Mouse (Mus musculus) megakaryocyte-erythroid progenitor cell, adult 5-6 weeks (primary cell): ENCODE measurements at regions not wholly inside any gene's neighbourhood (a gene's known extent, or its start where the extent isn't known, plus 50 kb on each side); places are given as distances from the start of the nearest gene placed in this dataset.

Experiments used
- ATAC-seq: replicated peaks from 2 replicates; pipeline ENCODE4 v1.8.0; 2016; ENCODE audit warnings: mild to moderate bottlenecking, inconsistent platforms; ENCODE audit not compliant: severe bottlenecking, poor library complexity, low FRiP score, low TSS enrichment

DNA sequence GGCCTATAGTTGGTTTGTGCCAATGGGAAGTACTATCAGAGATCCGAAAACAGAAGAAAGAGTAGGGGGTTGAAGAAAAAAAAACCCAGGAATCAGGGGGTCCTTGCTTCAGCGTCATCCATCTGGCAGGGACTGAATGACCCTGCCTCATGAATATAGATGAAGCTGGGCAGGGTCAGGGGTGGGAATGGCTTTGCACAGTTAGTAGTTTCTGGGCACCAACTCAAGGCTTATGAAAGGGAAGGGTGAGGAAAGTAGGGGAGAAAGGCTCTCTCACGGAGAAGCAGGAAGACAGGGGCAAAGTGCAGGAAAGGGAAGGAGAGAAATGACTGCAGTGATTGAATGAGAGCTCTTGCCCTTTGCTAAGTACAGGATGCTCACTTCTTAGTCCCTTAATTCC lies 451.3 kb upstream of the Gm6657 start:
- no peak for ATAC-seq

DNA sequence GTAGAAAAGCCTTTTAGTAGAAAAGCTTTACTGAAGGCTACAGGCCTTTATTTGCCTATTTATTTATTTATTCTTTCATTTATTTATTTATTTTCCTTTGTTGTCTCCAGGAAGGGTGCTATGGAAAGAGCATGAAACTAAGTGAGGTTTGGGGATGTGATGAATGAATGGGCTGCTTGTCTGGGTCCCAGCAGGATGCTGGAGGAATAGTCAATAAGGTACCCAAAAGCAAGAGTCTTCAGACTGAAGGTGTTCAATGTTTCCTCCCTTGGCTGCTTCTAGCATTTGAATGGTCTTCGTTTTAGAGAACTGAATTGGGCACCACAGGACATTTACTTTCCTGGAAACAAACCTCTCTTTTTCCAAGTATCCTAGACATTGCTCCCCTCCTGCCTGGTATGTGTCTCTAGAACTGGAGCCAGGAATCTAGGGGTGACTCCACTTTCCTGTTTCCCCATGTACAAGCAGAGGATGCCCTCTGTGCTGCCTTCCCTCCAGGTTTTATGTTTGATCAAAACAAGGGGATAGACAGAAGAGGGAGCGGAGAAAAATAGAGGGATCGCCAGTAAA lies 444.5 kb upstream of the Gm6657 start:
- no peak for ATAC-seq

DNA sequence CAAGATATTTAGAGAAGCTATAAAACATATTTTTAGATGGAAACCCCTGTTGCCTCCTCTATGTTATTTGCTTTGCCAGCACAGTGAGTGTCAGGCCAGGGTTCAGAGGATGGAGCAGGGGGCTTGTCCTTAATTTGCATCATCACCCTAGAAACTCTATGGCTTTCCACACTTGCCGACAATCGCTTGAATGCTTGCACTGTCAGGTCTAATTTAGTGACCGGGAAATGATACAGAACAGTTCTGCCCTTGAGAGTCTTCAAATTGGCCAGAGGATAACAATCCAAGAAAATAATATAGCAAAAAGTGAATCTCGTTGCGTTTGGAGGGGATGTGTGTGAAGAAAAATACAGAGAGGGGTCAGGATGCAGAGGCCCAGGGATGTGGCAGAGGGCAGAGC lies 441.9 kb upstream of the Gm6657 start:
- ATAC-seq = no peak

DNA sequence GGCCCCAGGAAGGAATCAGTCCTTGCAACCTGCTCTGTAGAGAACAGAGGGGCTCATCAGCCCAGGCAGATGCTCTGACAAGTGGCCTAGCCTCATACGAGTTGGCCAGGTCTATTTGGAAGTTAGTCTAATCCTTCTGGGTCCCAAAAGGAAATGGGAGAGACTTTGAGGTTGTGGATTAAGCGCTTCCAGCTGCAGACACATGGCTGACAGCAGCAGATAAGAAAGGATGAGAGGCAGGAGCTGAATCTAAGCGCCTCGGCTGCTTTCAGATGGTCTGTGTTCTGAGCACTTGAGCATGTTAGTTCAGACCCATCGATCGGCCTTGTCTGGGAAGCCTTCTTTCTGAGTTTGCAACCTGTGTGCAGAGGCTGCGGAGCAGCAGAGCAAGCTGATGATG lies 438.0 kb upstream of the Gm6657 start:
- ATAC-seq = no peak

DNA sequence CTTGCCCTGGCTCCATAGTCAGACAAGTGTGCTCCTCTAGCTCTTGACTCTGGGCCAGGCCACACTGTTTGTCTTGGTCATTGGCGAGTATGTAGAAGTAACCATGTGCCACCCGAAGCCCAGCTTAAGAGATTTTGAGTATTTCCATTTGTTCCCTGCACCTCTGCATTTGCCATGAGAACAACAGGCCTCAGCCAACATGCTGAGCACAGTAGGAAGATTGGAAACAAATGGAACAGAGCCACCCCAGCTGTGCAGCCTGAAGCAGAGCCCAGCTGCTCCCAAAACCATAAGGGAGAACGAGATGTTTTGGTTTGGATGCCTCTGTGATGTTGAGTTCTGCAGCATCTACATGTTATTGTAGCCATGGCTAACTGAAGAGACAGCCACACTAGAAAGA lies 433.1 kb upstream of the Gm6657 start:
- no peak for ATAC-seq

DNA sequence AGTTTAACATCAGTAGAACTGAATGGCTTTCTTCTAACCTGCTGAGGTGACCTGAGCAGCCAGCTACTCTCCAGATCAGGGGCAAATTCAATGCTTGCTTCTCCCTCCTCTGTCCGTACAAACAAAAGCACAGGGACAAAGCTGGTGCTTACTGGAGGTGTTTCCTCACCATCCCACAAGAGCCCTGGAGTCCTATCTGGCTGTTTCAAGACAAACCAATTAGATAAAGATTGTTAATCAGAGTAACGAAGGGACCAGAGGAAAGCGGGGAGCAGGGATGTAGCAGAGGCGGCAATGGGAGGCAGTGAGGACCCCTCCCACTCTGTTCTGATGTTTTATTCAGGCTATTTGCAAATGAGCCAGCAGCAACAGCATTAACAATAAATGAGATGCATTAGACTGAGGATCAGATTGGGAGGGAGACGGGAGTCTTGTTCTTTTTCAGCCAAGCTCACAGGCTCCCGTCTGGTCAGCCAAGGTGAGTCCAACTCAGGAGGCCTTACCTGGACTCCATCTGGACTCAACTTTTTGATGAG lies 418.0 kb upstream of the Gm6657 start:
- no peak for ATAC-seq

DNA sequence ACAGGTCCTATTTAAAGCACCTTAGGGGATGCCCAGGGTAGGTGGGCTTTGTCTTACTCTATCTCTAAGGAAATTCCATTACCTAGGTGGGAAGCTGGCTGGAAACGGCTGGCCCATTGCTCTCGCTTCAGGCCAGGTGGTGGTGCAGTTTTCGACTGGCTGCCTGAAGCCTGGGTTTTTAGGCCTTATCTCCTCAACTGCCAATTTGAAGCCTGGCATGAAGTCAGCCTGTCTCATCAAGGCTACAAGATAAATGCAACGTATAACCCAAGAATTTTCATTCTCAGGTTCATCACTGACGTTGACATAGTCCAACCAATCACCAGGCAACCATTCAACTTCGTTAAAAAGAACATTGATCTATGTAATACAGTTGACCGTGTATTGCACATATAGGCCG lies 417.3 kb upstream of the Gm6657 start:
- ATAC-seq = peak; percentile 61; the same call in 1 of the 2 replicates

DNA sequence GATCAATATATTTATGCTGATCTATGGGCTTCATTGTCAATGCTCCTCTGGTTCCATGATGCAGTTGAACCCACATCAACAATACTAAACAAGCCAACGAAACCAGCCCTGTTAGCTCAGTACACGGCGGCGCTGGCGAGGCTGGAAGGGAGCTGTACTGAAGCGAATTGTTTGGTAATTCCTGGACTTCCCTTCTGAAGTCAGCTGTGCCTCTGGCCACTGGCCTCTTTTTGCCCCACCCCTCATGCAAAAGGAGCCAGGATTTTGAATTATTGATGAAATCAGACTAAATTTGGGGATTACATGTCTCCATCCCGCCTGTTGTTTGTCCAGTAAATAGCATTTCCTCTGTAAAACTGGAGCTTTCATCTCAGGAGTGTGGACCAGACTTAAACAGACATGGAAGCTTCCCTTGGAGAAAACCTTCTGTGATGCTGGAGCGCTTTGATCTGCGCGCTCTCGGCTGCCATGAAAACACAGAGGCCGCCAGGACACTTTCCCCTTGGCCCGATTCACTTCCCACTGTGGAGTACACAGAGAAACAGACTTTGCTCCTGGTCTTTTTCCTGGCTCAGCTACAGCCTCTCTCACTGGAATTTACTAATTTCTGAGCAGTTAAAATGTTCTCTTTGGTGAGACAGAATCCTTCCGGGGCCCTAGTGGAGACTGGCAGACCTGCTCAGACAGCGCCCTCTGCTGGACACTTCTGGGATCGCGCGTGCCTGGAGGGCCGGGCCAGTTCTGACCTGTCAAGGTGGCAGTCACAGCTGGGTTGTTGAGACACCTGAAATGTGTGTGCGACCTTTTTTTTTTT lies 412.9 kb upstream of the Gm6657 start:
- peak; percentile 93 for ATAC-seq

DNA sequence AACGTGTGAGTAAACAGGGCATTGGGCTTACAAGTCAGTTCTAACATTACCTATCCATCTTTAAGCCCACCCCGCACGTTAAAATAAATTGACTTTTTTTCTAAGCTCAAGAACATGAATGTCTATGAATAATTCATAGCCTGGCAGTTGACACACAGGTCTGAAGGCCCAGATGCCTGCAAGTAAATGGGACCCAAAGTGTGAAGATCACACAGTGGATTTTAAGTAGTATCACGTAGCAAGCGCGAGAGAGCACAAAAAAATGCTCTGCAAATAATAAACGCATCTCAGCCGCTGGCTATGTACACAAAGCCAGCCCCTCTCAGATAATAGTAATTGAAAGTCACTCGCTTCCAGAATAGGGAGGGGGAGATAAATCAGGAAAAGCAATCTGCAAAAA lies 410.1 kb upstream of the Gm6657 start:
- no peak for ATAC-seq

DNA sequence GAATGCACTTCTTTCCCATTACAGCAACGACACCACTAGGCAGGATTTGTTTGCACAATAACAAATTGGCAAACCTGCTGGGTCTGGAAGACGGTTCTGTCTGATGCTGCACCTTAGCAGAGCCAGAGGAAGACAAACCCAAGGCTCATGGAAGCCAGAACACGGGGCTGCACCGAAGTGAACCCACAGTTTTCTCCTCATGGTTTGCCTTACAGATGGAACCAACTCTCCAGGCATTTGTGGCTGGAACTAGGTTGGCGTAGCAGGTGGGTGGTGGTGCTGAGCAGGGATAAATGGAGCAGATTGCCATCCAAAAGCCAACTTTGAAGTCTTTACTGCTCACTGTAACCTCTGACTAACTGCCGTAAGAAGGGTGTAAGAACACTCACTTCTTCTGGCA lies 408.4 kb upstream of the Gm6657 start:
- no peak for ATAC-seq

DNA sequence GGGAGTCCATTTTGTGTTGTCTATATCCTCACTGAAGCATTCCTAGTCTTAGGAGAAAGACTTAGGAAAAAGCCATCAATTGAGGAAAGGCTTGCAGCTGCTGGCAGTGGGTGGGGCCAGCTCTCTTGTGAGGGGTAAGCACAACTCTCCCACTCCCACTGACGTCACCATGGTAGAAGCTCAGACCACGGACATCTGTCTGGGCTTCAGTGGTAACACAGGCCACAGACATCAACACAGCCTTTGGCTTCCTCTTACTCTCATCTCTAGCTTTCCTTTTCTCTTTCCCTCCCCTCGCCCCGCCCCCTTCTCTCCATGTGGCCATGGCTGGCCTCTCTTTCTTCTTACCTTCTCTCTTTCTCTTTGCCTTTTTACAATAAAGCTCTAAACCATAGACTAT lies 407.4 kb upstream of the Gm6657 start:
- ATAC-seq = no peak

DNA sequence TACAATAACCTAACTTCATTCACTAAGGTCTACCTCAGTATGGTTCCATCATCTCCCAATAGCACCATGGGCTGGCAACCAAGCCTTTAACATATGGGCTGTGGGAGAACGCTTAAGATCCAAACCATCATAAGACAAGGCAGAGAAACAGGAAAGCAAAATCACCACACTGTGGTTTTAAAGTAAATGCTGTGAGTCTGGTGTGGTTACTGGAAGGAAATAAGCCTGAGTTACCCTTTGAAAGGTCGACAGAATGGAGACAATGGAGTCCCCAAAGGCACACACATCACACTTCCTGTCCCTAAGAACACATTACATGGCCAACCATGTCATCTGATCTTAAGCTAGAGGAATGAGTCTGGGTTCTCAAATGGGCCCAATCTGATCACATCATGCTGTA lies 405.8 kb upstream of the Gm6657 start:
- no peak for ATAC-seq

DNA sequence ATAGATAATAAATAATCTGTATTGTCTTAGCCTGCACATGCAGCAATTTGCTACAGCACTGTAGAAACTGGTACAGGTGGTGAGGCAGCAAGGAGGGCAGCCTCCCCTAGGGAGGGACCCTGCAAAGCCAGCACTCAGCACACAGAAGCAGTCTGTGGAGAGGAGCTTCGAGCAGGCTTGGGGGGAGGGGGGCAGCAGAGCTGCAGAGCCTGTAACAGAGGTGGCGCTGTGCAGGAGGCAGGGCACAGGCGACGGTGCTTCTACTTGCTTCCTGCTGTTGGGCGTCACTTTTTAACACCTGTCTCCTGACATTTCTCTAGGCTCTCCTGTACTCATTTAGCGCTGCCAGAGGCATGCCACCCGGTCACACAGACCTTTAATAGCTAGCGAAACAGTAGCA lies 404.6 kb upstream of the Gm6657 start:
- peak; percentile 92 for ATAC-seq

DNA sequence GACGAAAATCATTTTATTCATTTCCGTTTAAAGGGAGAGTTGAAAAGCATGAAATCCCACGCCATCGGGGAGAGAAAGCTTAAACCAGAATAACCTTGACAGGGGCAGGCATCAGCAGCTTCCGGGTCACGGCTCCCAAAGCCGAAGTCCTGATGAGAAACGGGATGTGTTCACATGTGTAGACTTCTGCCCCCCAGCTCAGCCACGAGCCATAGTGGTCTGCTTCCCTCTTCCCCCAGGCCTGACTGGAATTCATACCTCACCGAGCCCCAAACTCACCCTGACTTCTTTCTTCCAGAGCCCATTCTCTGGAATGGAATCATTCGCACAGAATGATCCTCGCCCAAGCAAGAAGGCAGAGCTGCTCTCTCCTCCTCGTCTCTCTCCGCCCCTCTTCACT lies 404.2 kb upstream of the Gm6657 start:
- ATAC-seq = no peak

DNA sequence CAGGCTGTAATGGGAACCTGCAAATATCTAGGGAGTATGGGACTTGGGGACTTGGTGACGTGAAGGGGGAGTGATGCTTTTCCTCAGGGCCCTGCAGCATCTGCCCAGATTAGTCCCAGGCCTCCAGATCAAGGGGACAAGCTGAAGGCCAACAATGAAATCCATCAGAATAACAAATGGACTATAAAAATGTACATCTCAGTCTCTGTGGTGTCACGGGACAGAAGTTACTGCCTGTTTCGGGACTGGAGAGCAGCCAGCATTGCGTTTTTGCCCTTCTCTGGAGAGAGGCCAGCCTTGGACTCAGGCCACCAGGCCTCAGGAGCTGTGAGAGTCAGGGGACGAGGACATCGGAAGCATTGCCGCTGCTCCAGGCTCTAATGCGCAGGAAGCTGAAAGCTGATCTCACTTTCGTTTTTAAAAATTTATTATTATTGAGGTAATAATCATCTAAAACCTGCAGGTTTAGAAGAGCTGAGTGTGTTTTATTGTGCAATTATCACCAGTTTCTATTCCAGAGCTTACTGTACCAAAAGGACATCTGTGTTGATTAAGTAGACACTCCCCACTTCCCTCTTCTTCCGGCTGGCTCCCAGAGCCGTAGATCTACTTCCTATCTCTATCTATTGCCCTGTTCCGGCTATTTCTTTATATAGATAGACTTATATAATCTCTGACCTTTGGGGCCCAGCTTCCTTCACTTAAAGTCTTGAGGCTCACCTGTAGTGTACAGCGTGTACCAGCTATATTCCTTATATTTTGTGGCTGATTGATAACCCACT lies 403.0 kb upstream of the Gm6657 start:
- ATAC-seq = no peak

DNA sequence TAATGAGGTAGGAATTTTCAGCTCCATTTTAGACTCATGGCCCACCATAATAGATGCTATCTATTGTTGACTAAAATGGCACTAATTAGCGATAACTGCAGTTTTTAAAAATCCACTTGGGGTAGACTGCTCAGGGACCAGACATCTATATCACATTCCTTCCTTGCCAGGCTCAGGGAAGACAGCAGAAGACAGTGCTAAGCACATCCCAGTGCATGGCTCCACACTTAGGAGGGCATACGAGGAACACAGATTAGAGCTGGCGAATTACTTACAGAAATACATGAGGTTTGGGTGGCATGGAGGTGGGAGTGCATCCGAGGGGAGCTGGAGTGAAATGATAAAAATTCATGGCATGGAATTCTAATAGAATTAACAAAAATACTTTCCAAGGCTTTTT lies 395.5 kb upstream of the Gm6657 start:
- no peak for ATAC-seq

DNA sequence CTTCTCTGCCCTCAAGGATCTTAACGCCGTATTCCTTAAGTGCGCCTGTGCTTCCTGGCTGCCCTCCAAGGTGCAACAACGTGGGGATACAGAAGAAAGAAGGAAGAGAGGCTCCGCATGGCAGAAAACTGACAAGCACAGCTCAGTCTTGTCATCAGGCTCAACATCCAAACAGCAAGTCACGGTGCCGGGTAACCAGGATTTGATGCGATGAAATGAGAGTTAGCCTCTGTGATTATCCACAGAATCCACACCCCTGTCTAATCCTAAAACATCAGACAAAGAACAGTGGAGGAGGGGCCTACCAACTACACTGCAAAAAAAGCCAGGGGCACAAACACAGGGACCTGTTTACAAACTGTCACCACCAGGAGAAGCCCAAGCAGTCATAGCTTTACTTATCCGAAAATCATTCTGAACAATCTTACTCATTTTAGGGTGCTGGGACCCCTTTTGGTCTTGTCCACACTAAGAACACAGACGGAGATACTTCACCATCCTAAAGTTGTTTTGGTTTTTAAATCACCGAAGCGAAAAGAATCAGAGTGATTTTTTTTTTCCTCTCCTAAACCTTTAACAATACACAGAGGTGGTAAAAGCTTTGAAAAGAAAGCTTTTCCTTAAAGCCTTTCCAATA lies 394.8 kb upstream of the Gm6657 start:
- ATAC-seq = no peak

DNA sequence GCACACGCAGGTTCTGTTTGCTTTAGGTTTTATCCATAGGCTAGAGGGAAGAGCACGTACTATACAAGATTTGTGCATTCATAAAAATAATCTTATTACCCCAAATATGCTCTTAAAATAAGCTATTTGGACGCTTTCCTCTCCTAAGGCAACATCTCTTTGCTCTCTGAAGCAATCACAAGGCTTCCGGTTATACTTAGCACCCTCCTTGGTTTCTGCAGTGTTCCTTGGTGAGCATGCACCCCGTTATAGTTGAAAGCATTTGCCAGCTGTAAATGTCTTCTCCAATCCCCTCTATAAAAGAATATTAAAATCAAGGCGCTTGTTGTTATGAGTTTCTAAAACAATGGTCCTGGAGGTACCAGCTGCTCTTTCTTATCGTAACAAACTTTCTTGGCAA lies 386.4 kb upstream of the Gm6657 start:
- ATAC-seq = no peak

DNA sequence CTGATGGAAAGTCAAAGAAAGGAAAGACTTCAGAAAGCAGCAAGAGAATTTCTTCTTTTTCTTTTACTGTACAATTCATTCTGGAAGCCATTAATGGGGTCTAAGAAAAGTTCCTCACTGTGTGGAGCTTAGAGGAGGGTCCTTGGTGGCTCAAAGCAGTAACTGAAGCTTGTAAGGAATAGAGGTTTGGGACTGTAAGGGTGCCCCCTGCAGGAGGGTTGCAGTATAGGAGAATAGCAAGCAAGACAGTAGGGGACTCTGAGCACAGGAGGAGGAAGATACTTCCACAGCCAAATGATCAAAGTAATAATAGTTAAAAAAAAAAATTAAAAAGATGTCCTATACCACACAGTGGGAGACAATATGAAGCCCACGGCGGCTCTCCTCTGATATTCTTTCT lies 382.8 kb upstream of the Gm6657 start:
- peak; percentile 79; the same call in 1 of the 2 replicates for ATAC-seq

DNA sequence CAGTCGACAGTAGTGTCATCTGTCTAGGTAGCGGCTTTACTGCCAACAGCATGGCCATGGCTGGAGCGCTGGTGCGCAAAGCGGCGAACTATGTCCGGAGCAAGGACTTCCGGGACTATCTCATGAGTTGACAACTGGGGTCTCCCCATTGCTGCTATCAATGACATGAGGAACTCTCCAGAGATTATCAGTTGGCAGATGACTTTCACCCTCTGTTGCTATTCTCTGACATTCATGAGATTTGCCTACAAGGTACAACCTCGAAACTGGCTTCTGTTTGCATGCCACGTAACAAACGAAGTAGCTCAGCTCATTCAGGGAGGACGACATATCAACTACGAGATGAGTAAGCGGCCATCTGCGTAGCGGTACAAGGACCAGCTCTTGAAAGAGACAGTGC lies 374.6 kb upstream of the Gm6657 start:
- ATAC-seq = no peak
